Mouse (Mus musculus): ENCODE results near the gene Gm10447. TPM values are rescaled to one million over a fixed set of nuclear protein-coding genes. Genes with fewer than 3 reads are reported as not detected.

Gm10447 gene
- 0.14 TPM in 1 of 2 replicates, not detected in the other for polyA plus RNA-seq (2012; rRNA removed)

GRCm38 (mm10) chr11:53456474-53457371 is at the start of gene Gm10447, which contains the start of gene Shroom1:
Gene Gm10447, minus strand, starts transcription at chr11:53457110.
Gene Shroom1, plus strand, starts transcription at chr11:53457205.
- DNase-seq (ENCODE audit: low read depth), result peak; percentile 49
- TF ChIP-seq POLR2A (IDR thresholded peaks at IDR 0.05; ENCODE audit: borderline replicate concordance, extremely low read depth, insufficient read depth, insufficient read length, poor library complexity, severe bottlenecking) (no peak), CTCF (IDR thresholded peaks at IDR 0.05; ENCODE audit: borderline replicate concordance, extremely low read depth, insufficient read depth, insufficient read length) (peak; percentile 31; the same call in 1 of the 2 replicates)

- DNase-seq (ENCODE audit: low read depth), result peak; percentile 83
- TF ChIP-seq POLR2A (IDR thresholded peaks at IDR 0.05; ENCODE audit: borderline replicate concordance, extremely low read depth, insufficient read depth, insufficient read length, poor library complexity, severe bottlenecking) (no peak), CTCF (IDR thresholded peaks at IDR 0.05; ENCODE audit: borderline replicate concordance, extremely low read depth, insufficient read depth, insufficient read length) (no peak)
Measured at GRCm38 (mm10) chr11:53505026-53505663, 48.2 kb upstream of the Gm10447 start.

GRCm38 (mm10) chr11:53504376-53504775 is 47.5 kb upstream of the Gm10447 start:
- TF ChIP-seq POLR2A (IDR thresholded peaks at IDR 0.05; ENCODE audit: borderline replicate concordance, extremely low read depth, insufficient read depth, insufficient read length, poor library complexity, severe bottlenecking) (no peak), CTCF (IDR thresholded peaks at IDR 0.05; ENCODE audit: borderline replicate concordance, extremely low read depth, insufficient read depth, insufficient read length) (no peak)

GRCm38 (mm10) chr11:53503738-53504137 is 46.8 kb upstream of the Gm10447 start:
- no peak for DNase-seq (ENCODE audit: low read depth)
- TF ChIP-seq CTCF (IDR thresholded peaks at IDR 0.05; ENCODE audit: borderline replicate concordance, extremely low read depth, insufficient read depth, insufficient read length) (no peak), POLR2A (IDR thresholded peaks at IDR 0.05; ENCODE audit: borderline replicate concordance, extremely low read depth, insufficient read depth, insufficient read length, poor library complexity, severe bottlenecking) (no peak)

More at GRCm38 (mm10) chr11:53504376-53504775, 47.5 kb upstream of the Gm10447 start:
- DNase-seq (ENCODE audit: low read depth), result no peak

- no peak for TF ChIP-seq CTCF (IDR thresholded peaks at IDR 0.05; ENCODE audit: borderline replicate concordance, extremely low read depth, insufficient read depth, insufficient read length)
- no peak for DNase-seq (ENCODE audit: low read depth)
Measured at GRCm38 (mm10) chr11:53502039-53502765, 45.3 kb upstream of the Gm10447 start.

GRCm38 (mm10) chr11:53500569-53500968 is 43.7 kb upstream of the Gm10447 start:
- TF ChIP-seq CTCF (IDR thresholded peaks at IDR 0.05; ENCODE audit: borderline replicate concordance, extremely low read depth, insufficient read depth, insufficient read length) (no peak), POLR2A (IDR thresholded peaks at IDR 0.05; ENCODE audit: borderline replicate concordance, extremely low read depth, insufficient read depth, insufficient read length, poor library complexity, severe bottlenecking) (no peak)
- DNase-seq (ENCODE audit: low read depth), result peak; percentile 55

- TF ChIP-seq POLR2A (IDR thresholded peaks at IDR 0.05; ENCODE audit: borderline replicate concordance, extremely low read depth, insufficient read depth, insufficient read length, poor library complexity, severe bottlenecking) (no peak), CTCF (IDR thresholded peaks at IDR 0.05; ENCODE audit: borderline replicate concordance, extremely low read depth, insufficient read depth, insufficient read length) (no peak)
- DNase-seq (ENCODE audit: low read depth), result peak; percentile 55
Measured at GRCm38 (mm10) chr11:53496946-53497345, 40.0 kb upstream of the Gm10447 start.

GRCm38 (mm10) chr11:53495417-53495816 is 38.5 kb upstream of the Gm10447 start:
- TF ChIP-seq CTCF (IDR thresholded peaks at IDR 0.05; ENCODE audit: borderline replicate concordance, extremely low read depth, insufficient read depth, insufficient read length), result no peak
- TF ChIP-seq POLR2A (IDR thresholded peaks at IDR 0.05; ENCODE audit: borderline replicate concordance, extremely low read depth, insufficient read depth, insufficient read length, poor library complexity, severe bottlenecking), result no peak
- DNase-seq (ENCODE audit: low read depth), result peak; percentile 81

- peak; percentile 54 for DNase-seq (ENCODE audit: low read depth)
- no peak for TF ChIP-seq POLR2A (IDR thresholded peaks at IDR 0.05; ENCODE audit: borderline replicate concordance, extremely low read depth, insufficient read depth, insufficient read length, poor library complexity, severe bottlenecking)
- TF ChIP-seq CTCF (IDR thresholded peaks at IDR 0.05; ENCODE audit: borderline replicate concordance, extremely low read depth, insufficient read depth, insufficient read length), result no peak
Measured at GRCm38 (mm10) chr11:53493243-53493955, 36.5 kb upstream of the Gm10447 start.

GRCm38 (mm10) chr11:53491954-53492401 is 35.1 kb upstream of the Gm10447 start:
- TF ChIP-seq POLR2A (IDR thresholded peaks at IDR 0.05; ENCODE audit: borderline replicate concordance, extremely low read depth, insufficient read depth, insufficient read length, poor library complexity, severe bottlenecking), result no peak
- no peak for TF ChIP-seq CTCF (IDR thresholded peaks at IDR 0.05; ENCODE audit: borderline replicate concordance, extremely low read depth, insufficient read depth, insufficient read length)
- peak; percentile 86 for DNase-seq (ENCODE audit: low read depth)
